Comparison of ENCODE assay signal across 9 mouse cellular contexts in genomic region chr15:12248279-12248678, GRCm38 (mm10). TPM values are rescaled to one million over a fixed set of nuclear protein-coding genes. Genes with fewer than 3 reads are reported as not detected.
DNase-seq lines count a peak whose midpoint lies in the region; TF ChIP-seq lines count a peak whose summit lies in the region.
"Had no signal": no experiment of that assay in that cellular context is flagged by ENCODE, and none has a peak within 500 bp of the region (broad histone marks: within the 10 kb centered on the region; RNA-seq: fewer than 3 reads in every experiment).

No protein-coding gene starts in this region.

- TF ChIP-seq POLR2A in bone marrow, adult 2 months (IDR thresholded peaks at IDR 0.05; ENCODE audit: borderline replicate concordance, control insufficient read depth, low read depth, low read length) = no peak

- H3K4me3 ChIP-seq in bone marrow, adult 2 months (replicated peaks; ENCODE audit: control insufficient read depth, low read depth, low read length) = no peak overlapping the region
- H3K4me3 ChIP-seq: lung, embryonic 15.5 days had no signal

- TF ChIP-seq CTCF in bone marrow, adult 2 months (IDR thresholded peaks at IDR 0.05; ENCODE audit: control insufficient read depth, insufficient read depth, low read length) = 0 out of 2 replicates have a peak, but pooled peaks have one; percentile 27

- no peaks in the 10 kb centered on the region for H3K4me1 ChIP-seq in bone marrow, adult 2 months (ENCODE audit: control insufficient read depth, insufficient read depth, low read length)
- H3K4me1 ChIP-seq: lung, embryonic 15.5 days had no signal

- WGBS in bone marrow, adult 2 months = 54% methylated on average over 4 of the region's 4 CpGs

- DNase-seq in adrenal gland, postnatal 36 days = peak; percentile 34 to 50
- DNase-seq in adrenal gland, adult 2 months = no peak
- peak; percentile 48 for DNase-seq in layer of hippocampus, adult 11-12 months (ENCODE audit: low spot score)
- DNase-seq in layer of hippocampus, postnatal 25 days (ENCODE audit: extremely low spot score in 1 of 2, low spot score in 1 of 2) = no peak
- DNase-seq in lung, postnatal 10 days = peak; percentile 57
- DNase-seq in frontal cortex, postnatal 10 days (ENCODE audit: low spot score in 2 of 2) = no peak
- DNase-seq in frontal cortex, postnatal 36 days (ENCODE audit: low spot score in 2 of 2) = no peak

- no peak overlapping the region for H3K27ac ChIP-seq in bone marrow, adult 2 months (ENCODE audit: control insufficient read depth, insufficient read depth, low read depth, low read length, poor library complexity)
- H3K27ac ChIP-seq: lung, embryonic 15.5 days had no signal

RNA-seq across cellular contexts. Expression of gene Mtmr12, which starts 43.5 kb away (rescaled TPM):
- total RNA-seq in adrenal gland, postnatal 36 days (2021) = 10 to 100 TPM; 21.2 to 24.8 TPM
- 10 to 100 TPM; 21.0 to 24.1 TPM for total RNA-seq in adrenal gland, adult 2 months (2021)
- 10.3 and 11.9 TPM in 2 replicates for polyA plus RNA-seq in adrenal gland, adult 2 months (2012; rRNA removed)
- 10 to 100 TPM; 50.9 to 54.8 TPM for total RNA-seq in layer of hippocampus, postnatal 25 days (2021)
- polyA plus RNA-seq in bone marrow, adult 2 months (2011; ENCODE audit: insufficient read depth, insufficient read length, low replicate concordance, missing spikeins) = 6.5 and 12.1 TPM in 2 replicates

Comparison
In these comparisons a context has a peak if more than half of its experiments do, and no peak if none do; other contexts are left out.
1. DNase-seq: peak in adrenal gland, postnatal 36 days (2 of 2), layer of hippocampus, adult 11-12 months (single experiment) and lung, postnatal 10 days (single experiment); none in adrenal gland, adult 2 months (single experiment), layer of hippocampus, postnatal 25 days (0 of 2), frontal cortex, postnatal 10 days (0 of 2) and frontal cortex, postnatal 36 days (0 of 2).